Mouse (Mus musculus) ES-Bruce4 (cell line): ENCODE results near the gene Robo2. TPM values are rescaled to one million over a fixed set of nuclear protein-coding genes. Genes with fewer than 3 reads are reported as not detected.

Source experiments
- H3K27ac ChIP-seq: 2 replicates; pipeline ENCODE4 v1.5.1; 2012; ENCODE audit warnings: low read length, inconsistent platforms; ENCODE audit not compliant: insufficient read depth
- H3K27me3 ChIP-seq: 2 replicates; pipeline ENCODE4 v1.6.1; 2012; ENCODE audit warnings: mild to moderate bottlenecking, low read length, inconsistent platforms; ENCODE audit not compliant: control insufficient read depth, poor library complexity, insufficient read depth, severe bottlenecking
- H3K36me3 ChIP-seq: 2 replicates; pipeline ENCODE4 v1.6.1; 2012; ENCODE audit warnings: inconsistent platforms, mild to moderate bottlenecking, low read length, moderate library complexity; ENCODE audit not compliant: control insufficient read depth, poor library complexity, insufficient read depth, severe bottlenecking
- H3K4me1 ChIP-seq: one replicate; pipeline ENCODE4 v1.8.1; 2011; ENCODE audit warnings: low read length; ENCODE audit not compliant: control insufficient read depth, insufficient read depth
- H3K4me3 ChIP-seq: 2 replicates; pipeline ENCODE4 v1.5.1; 2011; ENCODE audit warnings: low read depth, mild to moderate bottlenecking, low read length
- H3K9ac ChIP-seq: 2 replicates; pipeline ENCODE4 v1.6.1; 2012; ENCODE audit warnings: low read depth, mild to moderate bottlenecking, inconsistent platforms; ENCODE audit not compliant: poor library complexity, severe bottlenecking
- H3K9me3 ChIP-seq: replicated peaks from 2 replicates; pipeline ENCODE4 v1.6.1; 2012; ENCODE audit warnings: mild to moderate bottlenecking, low read length, inconsistent platforms; ENCODE audit not compliant: control insufficient read depth, poor library complexity, insufficient read depth, severe bottlenecking
- CTCF ChIP-seq: IDR thresholded peaks from one replicate; pipeline ENCODE4 v1.8.1; 2011; ENCODE audit warnings: low read depth, low read length
- EP300 ChIP-seq: IDR thresholded peaks from 2 replicates; pipeline ENCODE4 v1.6.1; 2011; ENCODE audit warnings: low read depth, low read length; ENCODE audit not compliant: insufficient read depth
- POLR2A ChIP-seq: IDR thresholded peaks from one replicate; pipeline ENCODE4 v1.8.1; 2011; ENCODE audit warnings: low read length; ENCODE audit not compliant: insufficient read depth
- polyA plus RNA-seq: library from polyadenylated mRNA; stranded (reverse); fragments of >200 nt; gene quantifications from 2 replicates; pipeline ENCODE4 v1.2.4, GENCODE M21; 2011; ENCODE audit warnings: low read depth; ENCODE audit not compliant: missing spikeins, insufficient read depth, insufficient read length

Gene Robo2
- polyA plus RNA-seq, 1 experiment, result 0.91 TPM

- H3K27ac ChIP-seq, result no peak overlapping the region
- H3K4me1 ChIP-seq, result no peaks in the 10 kb centered on the region
- H3K9me3 ChIP-seq, result no peaks in the 10 kb centered on the region
- no peaks in the 10 kb centered on the region for H3K27me3 ChIP-seq
- H3K9ac ChIP-seq, result no peak overlapping the region
- no peak overlapping the region for H3K4me3 ChIP-seq
- H3K36me3 ChIP-seq, result no peaks in the 10 kb centered on the region
- TF ChIP-seq EP300, result no peak
- TF ChIP-seq CTCF, result no peak
- no peak for TF ChIP-seq POLR2A
These were observed 15.4 kb upstream of the Robo2 start for GRCm38 (mm10) chr16:74427071-74427470.

DNA sequence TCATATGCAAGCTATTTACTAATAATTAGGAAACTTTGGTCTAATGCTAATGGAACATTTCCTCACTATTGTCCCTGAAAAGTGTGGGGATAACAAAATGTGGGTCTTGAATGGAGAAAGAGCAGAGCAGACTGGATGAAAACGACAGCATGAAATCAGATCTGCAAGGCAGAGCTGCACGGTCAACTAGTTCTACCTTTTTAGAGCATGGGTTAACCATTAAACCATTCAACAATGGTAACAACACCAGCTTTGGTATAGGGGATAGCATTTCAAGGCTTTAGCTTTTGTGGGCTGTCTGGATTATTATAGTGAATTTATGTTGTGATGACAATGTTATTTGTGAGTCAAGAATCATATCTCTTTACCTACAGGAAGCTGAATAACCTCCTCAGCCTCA, 8.7 kb upstream of the Robo2 start:
- H3K27ac ChIP-seq, result no peak overlapping the region
- TF ChIP-seq EP300 (no peak), POLR2A (no peak), CTCF (no peak)
- no peaks in the 10 kb centered on the region for H3K4me1 ChIP-seq
- H3K27me3 ChIP-seq, result no peaks in the 10 kb centered on the region
- H3K4me3 ChIP-seq, result no peak overlapping the region
- H3K9me3 ChIP-seq, result no peaks in the 10 kb centered on the region
- H3K9ac ChIP-seq, result no peak overlapping the region
- H3K36me3 ChIP-seq, result no peaks in the 10 kb centered on the region

DNA sequence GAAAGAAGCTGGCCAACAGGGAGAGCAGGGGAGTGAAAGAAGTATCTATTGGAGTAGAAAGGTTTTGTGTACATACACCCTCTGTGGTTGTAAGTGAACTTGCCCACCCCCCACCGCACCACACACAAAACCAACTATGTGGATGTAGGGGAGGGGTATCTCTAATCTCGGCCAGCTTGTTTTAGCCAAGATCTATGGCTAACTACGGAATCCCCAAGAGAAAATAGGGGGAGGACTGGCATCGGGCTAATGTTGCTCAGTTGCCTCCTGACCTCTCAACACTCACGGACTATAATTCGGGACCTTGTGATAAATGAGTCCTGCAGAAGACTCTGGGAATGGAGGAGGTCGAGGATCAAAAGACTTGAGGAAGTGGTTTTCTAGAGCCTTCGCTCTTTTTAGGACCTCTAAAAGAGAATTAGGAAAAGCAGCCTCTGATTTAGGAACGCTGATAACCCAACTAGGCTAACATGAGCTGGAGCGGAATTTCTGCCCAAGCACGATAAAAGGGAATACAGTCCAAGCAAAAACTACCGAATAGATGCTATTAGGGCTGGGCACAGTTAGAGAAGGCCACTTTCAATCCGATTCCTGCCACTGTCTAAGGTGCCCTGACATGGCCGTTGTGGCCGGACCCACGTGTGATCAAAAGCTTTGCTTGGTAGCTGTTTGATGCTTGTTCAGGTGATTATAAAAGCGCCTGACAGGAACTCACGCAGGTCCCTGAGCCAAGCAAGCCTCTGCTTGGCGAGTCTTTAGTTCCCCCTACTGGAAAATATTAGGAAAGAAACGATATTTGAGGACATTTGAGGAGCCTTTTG, 1.1 kb upstream of the Robo2 start:
- TF ChIP-seq CTCF, result no peak
- no peak for TF ChIP-seq EP300
- TF ChIP-seq POLR2A, result no peak
- Histone ChIP-seq H3K4me1 (no peaks in the 10 kb centered on the region), H3K27me3 (0 out of 2 replicates have a peak, but pooled peaks cover 2% of the 10 kb centered on the region), H3K9ac (no peak overlapping the region), H3K4me3 (no peak overlapping the region; the same call in 1 of the 2 replicates), H3K36me3 (no peaks in the 10 kb centered on the region), H3K9me3 (no peaks in the 10 kb centered on the region), H3K27ac (no peak overlapping the region)

- H3K27ac ChIP-seq, result no peak overlapping the region
- no peak overlapping the region for H3K9ac ChIP-seq
- no peaks in the 10 kb centered on the region for H3K9me3 ChIP-seq
- H3K27me3 ChIP-seq, result 0 out of 2 replicates have a peak, but pooled peaks cover 2% of the 10 kb centered on the region
- no peaks in the 10 kb centered on the region for H3K4me1 ChIP-seq
- TF ChIP-seq CTCF, result no peak
- TF ChIP-seq POLR2A, result no peak
- TF ChIP-seq EP300, result no peak
- H3K36me3 ChIP-seq, result no peaks in the 10 kb centered on the region
- H3K4me3 ChIP-seq, result peak overlapping the region; percentile 63
These were observed 604 bp downstream of the Robo2 start for GRCm38 (mm10) chr16:74411021-74411420.

- Histone ChIP-seq H3K27me3 (0 out of 2 replicates have a peak, but pooled peaks cover 2% of the 10 kb centered on the region), H3K9me3 (no peaks in the 10 kb centered on the region), H3K4me1 (no peaks in the 10 kb centered on the region), H3K36me3 (no peaks in the 10 kb centered on the region), H3K27ac (no peak overlapping the region), H3K4me3 (no peak overlapping the region), H3K9ac (no peak overlapping the region)
- TF ChIP-seq CTCF, result no peak
- no peak for TF ChIP-seq POLR2A
- TF ChIP-seq EP300, result no peak
These were observed 1.5 kb downstream of the Robo2 start for GRCm38 (mm10) chr16:74410125-74410524.

DNA sequence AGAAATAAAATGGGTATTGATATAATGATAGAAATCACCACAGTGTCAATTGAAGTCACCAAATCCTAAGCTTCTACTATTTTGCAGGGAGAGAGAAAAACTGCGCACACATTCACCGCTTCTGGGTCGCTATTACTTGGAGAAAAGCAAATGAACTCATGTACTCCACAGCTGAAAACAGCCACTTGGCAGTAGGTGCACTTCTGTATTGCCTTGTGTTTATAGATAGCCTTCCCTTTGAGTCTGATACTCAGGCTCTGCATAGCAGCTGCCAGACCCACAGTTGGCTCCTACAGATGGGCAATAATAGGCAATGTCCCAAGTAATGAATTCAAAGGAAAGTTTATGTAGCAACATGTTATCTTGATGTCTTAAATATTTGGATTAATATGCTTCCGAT, 2.1 kb downstream of the Robo2 start:
- H3K4me3 ChIP-seq, result no peak overlapping the region
- TF ChIP-seq CTCF, result no peak
- TF ChIP-seq POLR2A, result no peak
- no peak for TF ChIP-seq EP300

More for the DNA sequence above, 2.1 kb downstream of the Robo2 start:
- H3K27ac ChIP-seq, result no peak overlapping the region
- H3K9ac ChIP-seq, result no peak overlapping the region
- no peaks in the 10 kb centered on the region for H3K4me1 ChIP-seq
- H3K9me3 ChIP-seq, result no peaks in the 10 kb centered on the region
- no peaks in the 10 kb centered on the region for H3K36me3 ChIP-seq
- 0 out of 2 replicates have a peak, but pooled peaks cover 2% of the 10 kb centered on the region for H3K27me3 ChIP-seq
